9 mouse cellular contexts compared by ENCODE assay signal in genomic region chr13:64447947-64448346, GRCm38 (mm10). TPM values are rescaled to one million over a fixed set of nuclear protein-coding genes. Genes with fewer than 3 reads are reported as not detected.
DNase-seq lines count a peak whose midpoint lies in the region; ATAC-seq and TF ChIP-seq lines count a peak whose summit lies in the region.
"Had no signal": no experiment of that assay in that cellular context is flagged by ENCODE, and none has a peak within 500 bp of the region (broad histone marks: within the 10 kb centered on the region; RNA-seq: fewer than 3 reads in every experiment).

No protein-coding gene starts in this region.

- DNase-seq in heart, postnatal 4 days, result peak; percentile 35
- no peak for DNase-seq in heart, adult 11 months
- DNase-seq in cerebellum, adult 9-11 months, result no peak

- H3K9ac ChIP-seq in intestine, embryonic 16.5 days (ENCODE audit: low read depth, low read length), result no peak overlapping the region
- no peak overlapping the region for H3K9ac ChIP-seq in heart, embryonic 11.5 days (ENCODE audit: low read depth, low read length)

- no peak overlapping the region for H3K4me2 ChIP-seq in intestine, embryonic 16.5 days (ENCODE audit: low read depth, low read length)
- H3K4me2 ChIP-seq in heart, embryonic 11.5 days, result no peak overlapping the region

- WGBS in bone marrow, adult 2 months, result 2% methylated on average over 1 of the region's 1 CpGs
- WGBS in intestine, embryonic 16.5 days, result 0% methylated on average over 1 of the region's 1 CpGs
- 3% methylated on average over 1 of the region's 1 CpGs for WGBS in heart, embryonic 11.5 days (ENCODE audit: insufficient replicate concordance)

- no peaks in the 10 kb centered on the region for H3K9me3 ChIP-seq in E14TG2a.4 (ENCODE audit: low read length)
- H3K9me3 ChIP-seq in intestine, embryonic 16.5 days (ENCODE audit: control insufficient read depth, low read length), result no peaks in the 10 kb centered on the region
- H3K9me3 ChIP-seq in heart, embryonic 11.5 days (replicated peaks; ENCODE audit: control insufficient read depth, low read length), result no peaks in the 10 kb centered on the region

- no peak overlapping the region for H3K27ac ChIP-seq in bone marrow, adult 2 months (ENCODE audit: control insufficient read depth, insufficient read depth, low read depth, low read length, poor library complexity)
- no peak overlapping the region for H3K27ac ChIP-seq in intestine, embryonic 16.5 days (ENCODE audit: low read length)
- H3K27ac ChIP-seq in heart, embryonic 11.5 days (ENCODE audit: low read depth, low read length), result no peak overlapping the region

- peak; percentile 66 for TF ChIP-seq CTCF in E14TG2a.4 (conservative IDR thresholded peaks at IDR 0.05; ENCODE audit: low read length)
- TF ChIP-seq CTCF in bone marrow, adult 2 months (IDR thresholded peaks at IDR 0.05; ENCODE audit: control insufficient read depth, insufficient read depth, low read length), result peak; percentile 22; the same call in 1 of the 2 replicates

- H3K4me3 ChIP-seq in E14TG2a.4 (replicated peaks; ENCODE audit: low read length), result no peak overlapping the region
- H3K4me3 ChIP-seq in bone marrow, adult 2 months (replicated peaks; ENCODE audit: control insufficient read depth, low read depth, low read length), result no peak overlapping the region
- no peak overlapping the region for H3K4me3 ChIP-seq in intestine, embryonic 16.5 days (ENCODE audit: low read length)
- no peak overlapping the region for H3K4me3 ChIP-seq in heart, embryonic 11.5 days (ENCODE audit: low read depth, low read length)

- H3K36me3 ChIP-seq in E14TG2a.4 (ENCODE audit: insufficient read depth, low read length), result no peaks in the 10 kb centered on the region
- H3K36me3 ChIP-seq in intestine, embryonic 16.5 days (ENCODE audit: control insufficient read depth, insufficient read depth, low read length), result no peaks in the 10 kb centered on the region
- no peaks in the 10 kb centered on the region for H3K36me3 ChIP-seq in heart, embryonic 11.5 days (ENCODE audit: control insufficient read depth, insufficient read depth, low read length)

- TF ChIP-seq POLR2A in bone marrow, adult 2 months (IDR thresholded peaks at IDR 0.05; ENCODE audit: borderline replicate concordance, control insufficient read depth, low read depth, low read length), result no peak

- peak; percentile 40 for ATAC-seq in intestine, embryonic 16.5 days
- ATAC-seq in megakaryocyte, adult 5-6 weeks (ENCODE audit: poor library complexity, severe bottlenecking), result peak; percentile 62
- ATAC-seq in heart, embryonic 11.5 days (replicated peaks; ENCODE audit: insufficient number of reproducible peaks, low FRiP score, low TSS enrichment), result no peak

- H3K27me3 ChIP-seq in E14TG2a.4 (ENCODE audit: insufficient read depth, low read length), result 0 out of 2 replicates have a peak, but pooled peaks cover 2% of the 10 kb centered on the region
- H3K27me3 ChIP-seq in intestine, embryonic 16.5 days (replicated peaks; ENCODE audit: control insufficient read depth, insufficient read depth, low read length), result no peaks in the 10 kb centered on the region
- no peaks in the 10 kb centered on the region for H3K27me3 ChIP-seq in heart, embryonic 11.5 days (ENCODE audit: control insufficient read depth, insufficient read depth, low read length)

- H3K4me1 ChIP-seq in E14TG2a.4 (replicated peaks; ENCODE audit: low read depth, low read length), result peaks cover 3% of the 10 kb centered on the region
- H3K4me1 ChIP-seq in bone marrow, adult 2 months (ENCODE audit: control insufficient read depth, insufficient read depth, low read length), result no peaks in the 10 kb centered on the region; the same call in 1 of the 2 replicates
- no peaks in the 10 kb centered on the region for H3K4me1 ChIP-seq in intestine, embryonic 16.5 days (ENCODE audit: control insufficient read depth, insufficient read depth, low read length)
- no peaks in the 10 kb centered on the region for H3K4me1 ChIP-seq in heart, embryonic 11.5 days (ENCODE audit: control insufficient read depth, insufficient read depth, low read length)

RNA-seq across cellular contexts. Expression of gene Cdk20, which starts 15.8 kb away (rescaled TPM):
- 1 to 10 TPM; 2.3 to 2.5 TPM for total RNA-seq in heart, postnatal 4 days (2021)
- polyA plus RNA-seq in bone marrow, adult 2 months (2011; ENCODE audit: insufficient read depth, insufficient read length, low replicate concordance, missing spikeins), result 3.8 and 8.4 TPM in 2 replicates
- polyA plus RNA-seq in intestine, embryonic 16.5 days (2015; fragmentation: Nextera tagmentation; extraction: Ambion mirVana), result 9.7 and 11.5 TPM in 2 replicates
- total RNA-seq in megakaryocyte, adult 5-6 weeks (2015), result 2.5 and 4.2 TPM in 2 replicates
- 4.5 and 5.2 TPM in 2 replicates for total RNA-seq in megakaryocyte, adult 5-6 weeks (2017)
- 4.4 and 4.7 TPM in 2 replicates for polyA plus RNA-seq in heart, embryonic 11.5 days (2014; fragmentation: Nextera tagmentation; extraction: Ambion mirVana)

RNA-seq across cellular contexts. Expression of gene Fam240b, which starts 49.6 kb away (rescaled TPM):
- total RNA-seq in heart, postnatal 4 days (2021), result not detected
- polyA plus RNA-seq in bone marrow, adult 2 months (2011; ENCODE audit: insufficient read depth, insufficient read length, low replicate concordance, missing spikeins), result not detected in 2 replicates
- polyA plus RNA-seq in intestine, embryonic 16.5 days (2015; fragmentation: Nextera tagmentation; extraction: Ambion mirVana), result not detected in 2 replicates
- total RNA-seq in megakaryocyte, adult 5-6 weeks (2015), result not detected in 2 replicates
- total RNA-seq in megakaryocyte, adult 5-6 weeks (2017), result not detected in 2 replicates
- not detected in 2 replicates for polyA plus RNA-seq in heart, embryonic 11.5 days (2014; fragmentation: Nextera tagmentation; extraction: Ambion mirVana)
- total RNA-seq: layer of hippocampus, adult 18-20 months had no signal
